In the genomic region with DNA sequence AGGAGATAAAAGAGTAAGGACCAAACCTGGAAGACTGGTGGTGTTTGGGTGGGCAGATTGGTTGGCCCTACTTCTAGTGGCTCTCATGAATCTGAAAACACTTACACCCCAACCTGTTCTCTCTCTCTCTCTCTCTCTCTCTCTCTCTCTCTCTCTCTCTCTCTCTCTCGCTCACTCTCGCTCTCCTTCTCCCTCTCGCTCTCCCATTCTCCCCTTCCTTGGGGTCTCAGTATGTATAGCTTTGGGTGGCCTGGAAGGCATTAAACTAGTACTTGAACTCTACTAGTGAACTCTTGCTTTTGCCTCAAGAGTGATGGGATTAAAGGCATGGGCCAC, we compare ENCODE assay signal across 8 mouse cellular contexts. TPM values are rescaled to one million over a fixed set of nuclear protein-coding genes. Genes with fewer than 3 reads are reported as not detected.
DNase-seq lines count a peak whose midpoint lies in the region; ATAC-seq and TF ChIP-seq lines count a peak whose summit lies in the region.

No protein-coding gene starts in this region.

- ATAC-seq in embryonic facial prominence, embryonic 12.5 days (ENCODE audit: insufficient number of reproducible peaks, insufficient read depth, low FRiP score, low TSS enrichment), result no peak
- no peak for ATAC-seq in intestine, embryonic 14.5 days (replicated peaks; ENCODE audit: low FRiP score, low TSS enrichment, low read depth)

- H3K36me3 ChIP-seq in embryonic facial prominence, embryonic 12.5 days, result peaks cover 21% of the 10 kb centered on the region
- H3K36me3 ChIP-seq in intestine, embryonic 14.5 days (ENCODE audit: control insufficient read depth, insufficient read depth, low read length), result no peaks in the 10 kb centered on the region
- H3K36me3 ChIP-seq in myocyte (ENCODE audit: control insufficient read depth, insufficient read depth), result no peaks in the 10 kb centered on the region

- no peaks in the 10 kb centered on the region for H3K9me3 ChIP-seq in embryonic facial prominence, embryonic 12.5 days
- H3K9me3 ChIP-seq in intestine, embryonic 14.5 days (ENCODE audit: control insufficient read depth, low read length), result no peaks in the 10 kb centered on the region

- H3K4me3 ChIP-seq in layer of hippocampus, adult 2 months, result peak overlapping the region; percentile 94
- H3K4me3 ChIP-seq in embryonic facial prominence, embryonic 12.5 days, result peak overlapping the region; percentile 66
- peak overlapping the region; percentile 48 for H3K4me3 ChIP-seq in intestine, embryonic 14.5 days (ENCODE audit: low read depth, low read length)
- peak overlapping the region; percentile 28 for H3K4me3 ChIP-seq in myocyte

- TF ChIP-seq POLR2A in myocyte (IDR thresholded peaks at IDR 0.05; ENCODE audit: insufficient read length, low read depth), result no peak

- H3K27me3 ChIP-seq in embryonic facial prominence, embryonic 12.5 days, result no peaks in the 10 kb centered on the region
- no peaks in the 10 kb centered on the region for H3K27me3 ChIP-seq in intestine, embryonic 14.5 days (replicated peaks; ENCODE audit: control insufficient read depth, insufficient read depth, low read length)
- H3K27me3 ChIP-seq in myocyte (ENCODE audit: control insufficient read depth, insufficient read depth, insufficient read length), result no peaks in the 10 kb centered on the region

- H3K27ac ChIP-seq in layer of hippocampus, adult 2 months, result peak overlapping the region; percentile 91
- peak overlapping the region; percentile 54; the same call in 1 of the 2 replicates for H3K27ac ChIP-seq in embryonic facial prominence, embryonic 12.5 days
- H3K27ac ChIP-seq in intestine, embryonic 14.5 days (ENCODE audit: low read depth), result peak overlapping the region; percentile 2; the same call in 1 of the 2 replicates

- no peak for TF ChIP-seq CTCF in layer of hippocampus, adult 2 months (conservative IDR thresholded peaks at IDR 0.05)

- DNase-seq in layer of hippocampus, adult 2 months (ENCODE audit: low spot score in 2 of 2), result no peak
- no peak for DNase-seq in layer of hippocampus, adult 9-10 months (ENCODE audit: low spot score)
- no peak for DNase-seq in intestine, embryonic 14.5 days (ENCODE audit: low spot score)
- DNase-seq in right cerebral cortex, adult 2 months (ENCODE audit: low spot score in 2 of 2), result no peak
- DNase-seq in left cerebral cortex, adult 9 months (ENCODE audit: low spot score in 2 of 2), result no peak
- DNase-seq in left cerebral cortex, adult 18-20 months (ENCODE audit: low spot score in 2 of 2), result no peak

- H3K79me2 ChIP-seq in myocyte (ENCODE audit: control insufficient read depth, insufficient read depth), result no peaks in the 10 kb centered on the region

- 25% methylated on average over 2 of the region's 3 CpGs for WGBS in embryonic facial prominence, embryonic 12.5 days
- WGBS in intestine, embryonic 14.5 days, result 24% methylated on average over 3 of the region's 3 CpGs

- H3K4me1 ChIP-seq in embryonic facial prominence, embryonic 12.5 days, result peaks cover 10% of the 10 kb centered on the region
- 0 out of 2 replicates have a peak, but pooled peaks cover 5% of the 10 kb centered on the region for H3K4me1 ChIP-seq in intestine, embryonic 14.5 days (replicated peaks; ENCODE audit: control insufficient read depth, insufficient read depth, low read length)

- peak overlapping the region; percentile 14 for H3ac ChIP-seq in myocyte (ENCODE audit: control insufficient read depth, insufficient read length)

- H3K4me2 ChIP-seq in embryonic facial prominence, embryonic 12.5 days (replicated peaks), result peak overlapping the region; percentile 78
- H3K4me2 ChIP-seq in intestine, embryonic 14.5 days (ENCODE audit: low read length), result peak overlapping the region; percentile 61
- H3K4me2 ChIP-seq in myocyte (ENCODE audit: low read depth), result peak overlapping the region; percentile 67

- H3K9ac ChIP-seq in embryonic facial prominence, embryonic 12.5 days, result peak overlapping the region; percentile 82
- H3K9ac ChIP-seq in intestine, embryonic 14.5 days (ENCODE audit: low read length), result peak overlapping the region; percentile 37

TF ChIP-seq in myocyte, 11 proteins besides CTCF, POLR2A, EP300 and RAD21:
- no peak for TF ChIP-seq REST (IDR thresholded peaks at IDR 0.05; ENCODE audit: insufficient read depth, insufficient read length)
- TF ChIP-seq E2F4 (IDR thresholded peaks at IDR 0.05; ENCODE audit: insufficient read depth), result no peak
- no peak for TF ChIP-seq TCF3 (IDR thresholded peaks at IDR 0.05; ENCODE audit: insufficient read length, low read depth)
- TF ChIP-seq MAX (IDR thresholded peaks at IDR 0.05; ENCODE audit: low read depth), result no peak
- no peak for TF ChIP-seq USF1 (IDR thresholded peaks at IDR 0.05; ENCODE audit: low read depth)
- no peak for TF ChIP-seq SRF (IDR thresholded peaks at IDR 0.05; ENCODE audit: control insufficient read depth, insufficient read length, low read depth)
- TF ChIP-seq POLR2AphosphoS2 (IDR thresholded peaks at IDR 0.05; ENCODE audit: insufficient read length, low read depth), result no peak
- TF ChIP-seq CEBPB (IDR thresholded peaks at IDR 0.05; ENCODE audit: insufficient read depth, poor library complexity, severe bottlenecking), result no peak
- TF ChIP-seq TCF12 (IDR thresholded peaks at IDR 0.05; ENCODE audit: insufficient read depth, poor library complexity, severe bottlenecking), result no peak
- no peak for TF ChIP-seq MYOD1 (IDR thresholded peaks at IDR 0.05; ENCODE audit: control insufficient read depth in 1 of 3, insufficient read length in 2 of 3, low read depth in 2 of 3)
- no peak for TF ChIP-seq MYOG (IDR thresholded peaks at IDR 0.05; ENCODE audit: control insufficient read depth in 1 of 3, insufficient read depth in 1 of 3, insufficient read length in 2 of 3, low read depth in 2 of 3)

RNA-seq across cellular contexts. Expression of gene Ivd, which starts 0.6 kb away (rescaled TPM):
- 100 to 1,000 TPM; 117 to 121 TPM for total RNA-seq in layer of hippocampus, adult 2 months (2021)
- 81.4 and 87.0 TPM in 2 replicates for polyA plus RNA-seq in embryonic facial prominence, embryonic 12.5 days (2016; fragmentation: Nextera tagmentation; extraction: Ambion mirVana)
- polyA plus RNA-seq in intestine, embryonic 14.5 days (2014; fragmentation: Nextera tagmentation; extraction: Ambion mirVana), result 51.6 and 51.9 TPM in 2 replicates
- 35.3 TPM for polyA plus RNA-seq in myocyte (2012; fragmentation: generic; extraction: Trizol)
- 10 to 100 TPM; 63.1 to 68.5 TPM for total RNA-seq in left cerebral cortex, adult 18-20 months (2021)

RNA-seq across cellular contexts. Expression of gene Bahd1, which starts 37.9 kb away (rescaled TPM):
- 10 to 100 TPM; 58.6 to 61.1 TPM for total RNA-seq in layer of hippocampus, adult 2 months (2021)
- 4.1 and 4.9 TPM in 2 replicates for polyA plus RNA-seq in embryonic facial prominence, embryonic 12.5 days (2016; fragmentation: Nextera tagmentation; extraction: Ambion mirVana)
- 0.93 and 1.7 TPM in 2 replicates for polyA plus RNA-seq in intestine, embryonic 14.5 days (2014; fragmentation: Nextera tagmentation; extraction: Ambion mirVana)
- 12.0 TPM for polyA plus RNA-seq in myocyte (2012; fragmentation: generic; extraction: Trizol)
- total RNA-seq in left cerebral cortex, adult 18-20 months (2021), result 10 to 100 TPM; 53.2 to 61.6 TPM

RNA-seq across cellular contexts. Expression of gene Knstrn, which starts 48.5 kb away (rescaled TPM):
- total RNA-seq in layer of hippocampus, adult 2 months (2021), result 1 to 10 TPM; 1.5 to 3.2 TPM
- 116 and 125 TPM in 2 replicates for polyA plus RNA-seq in embryonic facial prominence, embryonic 12.5 days (2016; fragmentation: Nextera tagmentation; extraction: Ambion mirVana)
- polyA plus RNA-seq in intestine, embryonic 14.5 days (2014; fragmentation: Nextera tagmentation; extraction: Ambion mirVana), result 97.9 and 109 TPM in 2 replicates
- polyA plus RNA-seq in myocyte (2012; fragmentation: generic; extraction: Trizol), result 42.2 TPM
- 1 to 10 TPM; 1.5 to 1.7 TPM for total RNA-seq in left cerebral cortex, adult 18-20 months (2021)

Comparison
In these comparisons a context has a peak if more than half of its experiments do, and no peak if none do; other contexts are left out.
1. H3K27ac ChIP-seq: peak in every context shown above with its lines; median percentile 91 in layer of hippocampus, adult 2 months; 54 in embryonic facial prominence, embryonic 12.5 days; 2 in intestine, embryonic 14.5 days.
2. H3K4me3 ChIP-seq: peak in every context shown above with its lines; median percentile 94 in layer of hippocampus, adult 2 months; 66 in embryonic facial prominence, embryonic 12.5 days; 48 in intestine, embryonic 14.5 days; 28 in myocyte.